Mouse (Mus musculus) stomach, embryonic 15.5 days (tissue): ENCODE data around the gene Arpc2. TPM values are rescaled to one million over a fixed set of nuclear protein-coding genes. Genes with fewer than 3 reads are reported as not detected.

ENCODE experiments used
- ATAC-seq: fragments of 200-750 bp; cut with Nextera tagmentation; 2 replicates; pipeline ENCODE4 v1.8.0; 2017; ENCODE audit warnings: low read depth, moderate number of reproducible peaks, moderate TSS enrichment; ENCODE audit not compliant: insufficient read depth, low FRiP score
- H3K27ac ChIP-seq: fragments of 300-500 bp; sonication (generic); 2 replicates; pipeline ENCODE4 v1.5.1; 2015; ENCODE audit warnings: mild to moderate bottlenecking, inconsistent platforms
- H3K27me3 ChIP-seq: fragments of 300-500 bp; sonication (generic); replicated peaks from 2 replicates; pipeline ENCODE4 v1.6.1; 2015; ENCODE audit warnings: inconsistent platforms
- H3K36me3 ChIP-seq: fragments of 300-500 bp; sonication (generic); 2 replicates; pipeline ENCODE4 v1.6.1; 2015; ENCODE audit warnings: inconsistent platforms
- H3K4me1 ChIP-seq: fragments of 300-500 bp; sonication (generic); 2 replicates; pipeline ENCODE4 v1.6.1; 2015; ENCODE audit warnings: inconsistent platforms
- H3K4me2 ChIP-seq: fragments of 300-500 bp; sonication (generic); 2 replicates; pipeline ENCODE4 v1.6.1; 2015; ENCODE audit warnings: mild to moderate bottlenecking, inconsistent platforms
- H3K4me3 ChIP-seq: fragments of 300-500 bp; sonication (generic); replicated peaks from 2 replicates; pipeline ENCODE4 v1.5.1; 2015; ENCODE audit warnings: inconsistent platforms
- H3K9ac ChIP-seq: fragments of 300-500 bp; sonication (generic); 2 replicates; pipeline ENCODE4 v1.6.1; 2015; ENCODE audit warnings: inconsistent platforms
- H3K9me3 ChIP-seq: fragments of 300-500 bp; sonication (generic); 2 replicates; pipeline ENCODE4 v1.6.1; 2016; ENCODE audit warnings: inconsistent platforms
- WGBS: fragments of 180-500 bp; shearing (Covaris S2); methylation state at CpG from one replicate; pipeline ENCODE4 v1.1.7; 2015; 5-methylcytosine and 5-hydroxymethylcytosine counted together
- polyA plus RNA-seq: library from polyadenylated mRNA; unstranded; fragments of >200 nt; fragmentation: Nextera tagmentation; extraction: Ambion mirVana; gene quantifications from 2 replicates; pipeline ENCODE4 v1.2.1, GENCODE M21; 2015

The Arpc2 gene
- polyA plus RNA-seq, 1 experiment from 2014 or later, result 493 TPM

- H3K36me3 ChIP-seq, result peaks cover 35% of the 10 kb centered on the region
- no peak overlapping the region for H3K4me3 ChIP-seq
- H3K9me3 ChIP-seq, result no peaks in the 10 kb centered on the region
- no peak for ATAC-seq
- H3K27me3 ChIP-seq, result no peaks in the 10 kb centered on the region
- H3K4me1 ChIP-seq, result peaks cover 32% of the 10 kb centered on the region; the same call in 1 of the 2 replicates
- 57% methylated on average over 6 of the region's 6 CpGs for WGBS
- H3K27ac ChIP-seq, result no peak overlapping the region
- no peak overlapping the region for H3K9ac ChIP-seq
- peak overlapping the region; percentile 16; the same call in 1 of the 2 replicates for H3K4me2 ChIP-seq
These were observed 41.2 kb downstream of the Arpc2 start for GRCm38 (mm10) chr1:74277041-74277440.

DNA sequence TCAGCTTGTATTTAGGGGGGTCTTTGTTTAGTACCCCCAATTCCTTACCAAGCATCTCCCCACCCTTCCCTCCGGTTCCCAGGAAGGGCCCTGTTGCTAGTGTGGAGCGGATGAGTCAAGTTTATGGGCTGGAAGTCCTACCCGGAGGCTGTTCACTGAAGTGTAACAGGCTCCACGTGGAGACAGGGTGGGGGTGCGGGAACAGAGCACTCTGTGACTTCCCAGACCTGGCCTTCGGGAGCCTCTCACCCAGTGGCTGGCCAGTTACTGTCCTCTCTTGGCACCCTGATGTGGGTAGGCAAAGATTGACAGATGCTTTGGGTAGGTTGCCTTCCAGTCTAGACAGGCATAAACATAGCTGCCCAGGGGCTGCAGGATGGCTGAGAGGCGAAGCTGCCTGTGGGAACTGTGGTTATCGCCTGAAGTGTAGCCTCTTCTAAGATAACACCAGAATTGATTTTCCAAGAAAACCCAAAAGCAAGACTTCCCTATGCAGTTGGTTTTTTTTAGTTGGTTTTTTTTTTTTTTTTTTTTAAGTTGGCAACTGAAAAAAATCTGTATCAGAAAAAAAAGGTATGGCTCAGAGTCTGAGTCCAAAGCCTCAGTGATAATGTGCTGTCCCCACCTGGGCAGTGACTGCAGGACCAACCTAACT lies 42.1 kb downstream of the Arpc2 start:
- H3K4me2 ChIP-seq, result no peak overlapping the region
- no peak overlapping the region for H3K4me3 ChIP-seq
- H3K9ac ChIP-seq, result no peak overlapping the region
- WGBS, result 58% methylated on average over 8 of the region's 8 CpGs
- no peaks in the 10 kb centered on the region for H3K27me3 ChIP-seq
- peaks cover 44% of the 10 kb centered on the region for H3K36me3 ChIP-seq
- no peak overlapping the region for H3K27ac ChIP-seq
- no peak for ATAC-seq
- peaks cover 40% of the 10 kb centered on the region for H3K4me1 ChIP-seq
- H3K9me3 ChIP-seq, result no peaks in the 10 kb centered on the region

DNA sequence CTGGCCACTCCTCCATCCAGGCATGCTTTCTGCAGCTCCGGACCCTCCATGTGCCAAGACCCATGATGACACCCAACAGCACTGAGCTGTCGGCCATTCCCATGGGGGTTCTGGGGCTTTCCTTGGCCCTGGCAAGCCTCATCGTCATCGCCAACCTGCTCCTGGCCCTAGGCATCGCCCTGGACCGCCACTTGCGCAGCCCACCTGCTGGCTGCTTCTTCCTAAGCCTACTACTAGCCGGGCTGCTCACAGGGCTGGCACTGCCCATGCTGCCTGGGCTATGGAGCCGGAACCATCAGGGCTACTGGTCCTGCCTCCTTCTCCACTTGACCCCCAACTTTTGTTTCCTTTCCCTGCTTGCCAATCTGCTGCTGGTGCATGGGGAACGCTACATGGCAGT lies 42.7 kb downstream of the Arpc2 start, which contains the start of gene Gpbar1:
Gene Gpbar1 (plus strand): TSS at position 13 of the 400 bp plus-strand sequence.
- Histone ChIP-seq H3K27ac (no peak within 1 kb of the TSS), H3K9me3 (no peaks in the 10 kb centered on the region), H3K4me2 (peak within 1 kb of the TSS; percentile 16; the same call in 1 of the 2 replicates), H3K4me3 (no peak within 1 kb of the TSS), H3K36me3 (peaks cover 47% of the 10 kb centered on the region), H3K9ac (no peak within 1 kb of the TSS), H3K4me1 (peaks cover 44% of the 10 kb centered on the region), H3K27me3 (no peaks in the 10 kb centered on the region)
- ATAC-seq, result no peak
- WGBS, result 93% methylated on average over 10 of the region's 10 CpGs

- H3K27ac ChIP-seq, result no peak overlapping the region
- H3K4me2 ChIP-seq, result no peak overlapping the region
- no peak overlapping the region for H3K4me3 ChIP-seq
- no peaks in the 10 kb centered on the region for H3K27me3 ChIP-seq
- H3K36me3 ChIP-seq, result peaks cover 47% of the 10 kb centered on the region
- no peaks in the 10 kb centered on the region for H3K9me3 ChIP-seq
- 83% methylated on average over 11 of the region's 11 CpGs for WGBS
- peaks cover 46% of the 10 kb centered on the region for H3K4me1 ChIP-seq
- H3K9ac ChIP-seq, result no peak overlapping the region
- ATAC-seq, result no peak
These were observed 43.1 kb downstream of the Arpc2 start for GRCm38 (mm10) chr1:74278988-74279387.

GRCm38 (mm10) chr1:74280591-74281325 lies 44.9 kb downstream of the Arpc2 start:
- WGBS, result 93% methylated on average over 14 of the region's 14 CpGs
- ATAC-seq, result no peak

GRCm38 (mm10) chr1:74281372-74281771 lies 45.5 kb downstream of the Arpc2 start:
- Histone ChIP-seq H3K36me3 (peaks cover 47% of the 10 kb centered on the region), H3K4me3 (no peak overlapping the region), H3K9me3 (no peaks in the 10 kb centered on the region), H3K4me1 (peaks cover 37% of the 10 kb centered on the region), H3K4me2 (no peak overlapping the region), H3K9ac (no peak overlapping the region), H3K27me3 (no peaks in the 10 kb centered on the region), H3K27ac (no peak overlapping the region)
- no peak for ATAC-seq
- 82% methylated on average over 2 of the region's 2 CpGs for WGBS

More at GRCm38 (mm10) chr1:74280591-74281325, 44.9 kb downstream of the Arpc2 start:
- Histone ChIP-seq H3K27me3 (no peaks in the 10 kb centered on the region), H3K9me3 (no peaks in the 10 kb centered on the region), H3K4me3 (no peak overlapping the region), H3K27ac (no peak overlapping the region), H3K4me1 (peaks cover 34% of the 10 kb centered on the region), H3K36me3 (peaks cover 47% of the 10 kb centered on the region), H3K4me2 (no peak overlapping the region), H3K9ac (no peak overlapping the region)

GRCm38 (mm10) chr1:74281886-74282285 lies 46.0 kb downstream of the Arpc2 start:
- ATAC-seq, result no peak
- peaks cover 47% of the 10 kb centered on the region for H3K36me3 ChIP-seq
- 95% methylated on average over 8 of the region's 8 CpGs for WGBS

DNA sequence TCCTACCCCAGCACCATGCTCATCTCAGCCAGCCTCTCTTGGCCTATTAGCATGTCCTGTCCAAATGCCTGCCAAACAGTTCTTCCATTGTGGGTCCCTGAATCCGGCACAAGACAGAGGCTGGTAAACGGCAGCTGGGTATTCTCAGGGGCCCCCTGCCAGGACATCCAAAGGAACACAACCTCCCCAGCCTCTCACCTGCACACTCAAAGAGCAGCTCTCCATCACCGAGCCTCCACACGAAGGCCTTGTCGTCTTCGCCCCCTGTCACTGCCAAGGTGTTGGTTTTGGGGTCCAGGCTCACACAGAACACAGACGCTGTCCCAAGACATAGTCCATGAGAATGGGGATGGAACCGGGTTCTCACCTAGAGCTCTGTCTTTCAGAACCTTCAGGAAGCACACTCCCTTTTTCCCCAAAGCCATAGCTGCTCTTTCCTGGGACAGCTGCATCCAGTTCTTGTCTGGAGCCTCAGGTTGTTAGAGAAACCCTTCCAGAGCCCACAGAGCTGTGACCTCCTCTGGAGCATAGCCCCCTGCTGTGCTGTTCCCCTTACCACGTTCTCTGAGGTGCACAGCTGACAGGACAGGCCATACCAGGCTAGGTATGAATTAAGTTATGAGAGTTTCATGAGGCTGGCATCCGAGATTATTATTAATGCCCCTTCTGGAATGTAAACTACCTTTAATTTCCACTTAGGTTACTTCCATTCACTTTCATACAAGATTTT lies 47.2 kb downstream of the Arpc2 start:
- no peak for ATAC-seq
- no peaks in the 10 kb centered on the region for H3K27me3 ChIP-seq
- H3K27ac ChIP-seq, result no peak overlapping the region
- H3K4me1 ChIP-seq, result peaks cover 33% of the 10 kb centered on the region
- no peak overlapping the region for H3K4me3 ChIP-seq
- H3K4me2 ChIP-seq, result peak overlapping the region; percentile 65
- WGBS, result 82% methylated on average over 10 of the region's 10 CpGs
- H3K9ac ChIP-seq, result no peak overlapping the region
- H3K36me3 ChIP-seq, result peaks cover 50% of the 10 kb centered on the region
- H3K9me3 ChIP-seq, result no peaks in the 10 kb centered on the region

More at GRCm38 (mm10) chr1:74281886-74282285, 46.0 kb downstream of the Arpc2 start:
- peaks cover 37% of the 10 kb centered on the region for H3K4me1 ChIP-seq
- no peaks in the 10 kb centered on the region for H3K9me3 ChIP-seq
- no peak overlapping the region for H3K4me2 ChIP-seq
- no peak overlapping the region for H3K9ac ChIP-seq
- no peak overlapping the region for H3K4me3 ChIP-seq
- H3K27ac ChIP-seq, result no peak overlapping the region
- no peaks in the 10 kb centered on the region for H3K27me3 ChIP-seq

GRCm38 (mm10) chr1:74283686-74284463 lies 48.0 kb downstream of the Arpc2 start:
- H3K9ac ChIP-seq, result peak overlapping the region; percentile 74
- peaks cover 51% of the 10 kb centered on the region for H3K36me3 ChIP-seq
- WGBS, result 10% methylated on average over 15 of the region's 15 CpGs
- ATAC-seq, result peak; percentile 31; the same call in 1 of the 2 replicates
- peak overlapping the region; percentile 84 for H3K27ac ChIP-seq
- H3K4me2 ChIP-seq, result peak overlapping the region; percentile 65
- H3K27me3 ChIP-seq, result no peaks in the 10 kb centered on the region
- peaks cover 33% of the 10 kb centered on the region for H3K4me1 ChIP-seq
- no peaks in the 10 kb centered on the region for H3K9me3 ChIP-seq
- H3K4me3 ChIP-seq, result peak overlapping the region; percentile 89

DNA sequence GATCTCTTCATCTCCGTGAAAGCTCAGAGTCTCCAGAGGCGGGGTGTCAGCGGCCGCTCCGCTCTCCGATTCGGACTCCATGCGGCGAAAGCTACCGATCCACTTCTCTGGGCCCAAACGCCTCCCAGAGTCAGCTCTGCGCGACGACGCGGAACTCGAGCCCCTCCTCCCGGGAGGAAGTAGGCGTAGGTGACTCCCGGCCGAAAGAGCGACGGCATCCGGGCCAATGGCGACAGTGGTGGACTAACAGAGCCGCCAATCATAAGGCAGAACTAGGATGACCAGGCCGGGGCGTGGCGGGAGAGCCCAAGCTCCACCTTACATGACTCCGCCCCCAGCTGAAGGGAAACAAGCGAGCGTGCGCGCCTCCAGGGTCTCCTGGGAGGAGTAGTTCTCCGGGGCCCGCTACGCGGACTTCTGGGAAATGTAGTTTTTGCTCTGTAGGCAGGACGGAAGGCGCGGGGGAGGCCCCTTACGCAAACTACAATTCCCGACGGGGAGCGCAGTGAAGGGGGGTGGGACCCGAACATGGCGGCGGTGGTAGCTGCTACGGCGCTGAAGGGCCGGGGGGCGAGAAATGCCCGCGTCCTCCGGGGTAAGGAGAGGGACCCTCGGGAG lies 48.8 kb downstream of the Arpc2 start, which contains the start of the genes Aamp and Pnkd:
Gene Aamp (minus strand): TSS at position 196 of the 618 bp plus-strand sequence.
Gene Pnkd (plus strand): TSS at position 388 of the 618 bp plus-strand sequence.
- ATAC-seq, result peak; percentile 96
- WGBS, result 0% methylated on average over 56 of the region's 56 CpGs
- H3K27ac ChIP-seq, result peak within 1 kb of the TSS; percentile 84
- H3K27me3 ChIP-seq, result no peaks in the 10 kb centered on the region
- peak within 1 kb of the TSS; percentile 89 for H3K4me3 ChIP-seq
- H3K36me3 ChIP-seq, result peaks cover 44% of the 10 kb centered on the region
- H3K9ac ChIP-seq, result peak within 1 kb of the TSS; percentile 74
- peaks cover 33% of the 10 kb centered on the region for H3K4me1 ChIP-seq
- peak within 1 kb of the TSS; percentile 68 for H3K4me2 ChIP-seq
- H3K9me3 ChIP-seq, result no peaks in the 10 kb centered on the region
